Mouse (Mus musculus): ENCODE measurements around the gene Cdh13.

DNA sequence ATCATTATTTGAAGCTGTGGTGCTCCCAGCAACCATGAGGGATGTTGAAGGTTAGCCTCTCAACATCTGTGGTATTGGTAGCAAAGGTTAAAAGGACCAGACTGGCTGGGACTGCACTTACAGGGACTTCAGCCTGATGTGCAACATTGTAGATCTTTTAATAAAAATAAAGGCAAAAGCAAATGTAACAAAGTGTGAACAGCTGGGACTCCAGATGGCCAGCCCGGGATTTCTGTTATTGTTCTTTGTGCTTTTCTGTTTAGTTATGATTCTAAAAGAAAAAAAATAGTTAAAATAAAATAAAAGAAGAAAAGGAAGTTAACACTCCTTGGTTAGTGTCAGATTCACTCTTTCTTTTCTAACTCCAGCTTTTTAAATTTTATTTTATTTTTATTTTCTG, 717.1 kb downstream of the Cdh13 start:
- TF ChIP-seq CTCF (IDR thresholded peaks at IDR 0.05; ENCODE audit: insufficient read depth, low read length), result no peak
- no peak for TF ChIP-seq POLR2A (IDR thresholded peaks at IDR 0.05; ENCODE audit: borderline replicate concordance, extremely low read depth, low read depth, low read length)
